Mouse (Mus musculus): ENCODE measurements around the gene Dnaaf1.

Gene Dnaaf1

GRCm38 (mm10) chr8:119571135-119571534 lies 3.9 kb upstream of the Dnaaf1 start:
- DNase-seq (ENCODE audit: low spot score in 2 of 2), result no peak

GRCm38 (mm10) chr8:119572411-119572810 lies 2.6 kb upstream of the Dnaaf1 start:
- no peak for DNase-seq (ENCODE audit: low spot score in 2 of 2)

GRCm38 (mm10) chr8:119575366-119575726 lies 311 bp downstream of the Dnaaf1 start:
- DNase-seq (ENCODE audit: low spot score in 2 of 2), result no peak

GRCm38 (mm10) chr8:119579096-119579495 lies 4.1 kb downstream of the Dnaaf1 start:
- DNase-seq (ENCODE audit: low spot score in 2 of 2), result no peak

- DNase-seq (ENCODE audit: low spot score in 2 of 2), result no peak
Measured at GRCm38 (mm10) chr8:119580441-119581161, 5.6 kb downstream of the Dnaaf1 start.

- no peak for DNase-seq (ENCODE audit: low spot score in 2 of 2)
Measured at GRCm38 (mm10) chr8:119585901-119586300, 10.9 kb downstream of the Dnaaf1 start.

- no peak for DNase-seq (ENCODE audit: low spot score in 2 of 2)
Measured at GRCm38 (mm10) chr8:119588321-119588720, 13.3 kb downstream of the Dnaaf1 start.

- no peak for DNase-seq (ENCODE audit: low spot score in 2 of 2)
Measured at GRCm38 (mm10) chr8:119588844-119589243, 13.8 kb downstream of the Dnaaf1 start.

- DNase-seq (ENCODE audit: low spot score in 2 of 2), result no peak
Measured at GRCm38 (mm10) chr8:119590348-119590747, 15.3 kb downstream of the Dnaaf1 start.

- no peak for DNase-seq (ENCODE audit: low spot score in 2 of 2)
Measured at GRCm38 (mm10) chr8:119591456-119591855, 16.4 kb downstream of the Dnaaf1 start.

GRCm38 (mm10) chr8:119603771-119604170 lies 28.7 kb downstream of the Dnaaf1 start:
- DNase-seq (ENCODE audit: low spot score in 2 of 2), result no peak

GRCm38 (mm10) chr8:119604398-119604803 lies 29.4 kb downstream of the Dnaaf1 start:
- DNase-seq (ENCODE audit: low spot score in 2 of 2), result no peak

- DNase-seq (ENCODE audit: low spot score in 2 of 2), result peak; percentile 80 to 87
Measured at GRCm38 (mm10) chr8:119604996-119605395, 30.0 kb downstream of the Dnaaf1 start, which contains the start of gene Taf1c. TSS of gene Taf1c (minus strand) at chr8:119605222.

GRCm38 (mm10) chr8:119606224-119606623 lies 31.2 kb downstream of the Dnaaf1 start:
- DNase-seq (ENCODE audit: low spot score in 2 of 2), result no peak

- no peak for DNase-seq (ENCODE audit: low spot score in 2 of 2)
Measured at GRCm38 (mm10) chr8:119612471-119612870, 37.4 kb downstream of the Dnaaf1 start, which contains the start of gene Adad2. TSS of gene Adad2 (plus strand) at chr8:119612747.

GRCm38 (mm10) chr8:119615096-119615495 lies 40.1 kb downstream of the Dnaaf1 start:
- DNase-seq (ENCODE audit: low spot score in 2 of 2), result no peak

- no peak for DNase-seq (ENCODE audit: low spot score in 2 of 2)
Measured at GRCm38 (mm10) chr8:119616358-119616757, 41.3 kb downstream of the Dnaaf1 start.

- DNase-seq (ENCODE audit: low spot score in 2 of 2), result no peak
Measured at GRCm38 (mm10) chr8:119616811-119617210, 41.8 kb downstream of the Dnaaf1 start.

GRCm38 (mm10) chr8:119617586-119617985 lies 42.6 kb downstream of the Dnaaf1 start:
- no peak for DNase-seq (ENCODE audit: low spot score in 2 of 2)

- DNase-seq (ENCODE audit: low spot score in 2 of 2), result no peak
Measured at GRCm38 (mm10) chr8:119618887-119619286, 43.9 kb downstream of the Dnaaf1 start.

- DNase-seq (ENCODE audit: low spot score in 2 of 2), result no peak
Measured at GRCm38 (mm10) chr8:119620116-119620840, 45.2 kb downstream of the Dnaaf1 start.

GRCm38 (mm10) chr8:119620848-119621465 lies 45.9 kb downstream of the Dnaaf1 start:
- DNase-seq (ENCODE audit: low spot score in 2 of 2), result no peak

GRCm38 (mm10) chr8:119622555-119622954 lies 47.5 kb downstream of the Dnaaf1 start:
- no peak for DNase-seq (ENCODE audit: low spot score in 2 of 2)
